Mouse (Mus musculus) kidney, adult 18-20 months (tissue): ENCODE measurements around the gene Il17c.

Experiments used
- DNase-seq: peaks from one replicate; pipeline ENCODE4 v3.0.0; 2021

The Il17c gene

GRCm38 (mm10) chr8:122431694-122432442 is 10.0 kb downstream of the Il17c start:
- peak; percentile 64 for DNase-seq

GRCm38 (mm10) chr8:122432443-122433268 is 10.8 kb downstream of the Il17c start, which contains the start of gene Cyba:
Gene Cyba (minus strand): TSS chr8:122432930.
- peak; percentile 85 for DNase-seq

- no peak for DNase-seq
These were observed 11.6 kb downstream of the Il17c start for GRCm38 (mm10) chr8:122433269-122433905.

- DNase-seq, result no peak
These were observed 13.6 kb downstream of the Il17c start for GRCm38 (mm10) chr8:122435375-122435774.

- DNase-seq, result no peak
These were observed 14.3 kb downstream of the Il17c start for GRCm38 (mm10) chr8:122436146-122436545.

GRCm38 (mm10) chr8:122436586-122437125 is 14.8 kb downstream of the Il17c start:
- DNase-seq, result no peak

- no peak for DNase-seq
These were observed 16.0 kb downstream of the Il17c start for GRCm38 (mm10) chr8:122437708-122438331.

- no peak for DNase-seq
These were observed 17.5 kb downstream of the Il17c start for GRCm38 (mm10) chr8:122439336-122439735.

GRCm38 (mm10) chr8:122441326-122441725 is 19.5 kb downstream of the Il17c start:
- no peak for DNase-seq

GRCm38 (mm10) chr8:122442356-122442755 is 20.5 kb downstream of the Il17c start:
- DNase-seq, result no peak

GRCm38 (mm10) chr8:122442781-122443180 is 21.0 kb downstream of the Il17c start:
- no peak for DNase-seq

GRCm38 (mm10) chr8:122443262-122444006 is 21.6 kb downstream of the Il17c start, which contains the start of gene Mvd:
Gene Mvd (minus strand): TSS chr8:122443422.
- peak; percentile 98 for DNase-seq

- peak; percentile 91 for DNase-seq
These were observed 22.4 kb downstream of the Il17c start for GRCm38 (mm10) chr8:122444058-122444748.

- DNase-seq, result no peak
These were observed 23.4 kb downstream of the Il17c start for GRCm38 (mm10) chr8:122445203-122445602.

GRCm38 (mm10) chr8:122451161-122451703 is 29.4 kb downstream of the Il17c start:
- DNase-seq, result no peak

- no peak for DNase-seq
These were observed 30.3 kb downstream of the Il17c start for GRCm38 (mm10) chr8:122452154-122452553.

- no peak for DNase-seq
These were observed 32.6 kb downstream of the Il17c start for GRCm38 (mm10) chr8:122454409-122454808.

- no peak for DNase-seq
These were observed 35.4 kb downstream of the Il17c start for GRCm38 (mm10) chr8:122457171-122457570.

GRCm38 (mm10) chr8:122459218-122459900 is 37.5 kb downstream of the Il17c start:
- no peak for DNase-seq

GRCm38 (mm10) chr8:122459990-122460389 is 38.2 kb downstream of the Il17c start:
- no peak for DNase-seq
